Mouse (Mus musculus) 3134 (cell line): ENCODE measurements around the gene Snx10.
"Not testable (repeated sequence)": the region's sequence is repeated elsewhere in the genome, so short reads cannot be mapped to it uniquely, and the experiment has no call there.

Experiments used
- DNase-seq: peaks from one replicate; pipeline ENCODE4 v3.0.0-alpha.2; 2011; ENCODE audit warnings: low spot score; ENCODE audit not compliant: insufficient read length; ENCODE audit errors: extremely low read depth

Snx10 gene

GRCm38 (mm10) chr6:51523807-51524320 lies at the start of gene Snx10:
Snx10 (plus strand) TSS chr6:51523901.
- peak; percentile 73 for DNase-seq

GRCm38 (mm10) chr6:51479136-51479731 lies 44.5 kb upstream of the Snx10 start:
- no peak for DNase-seq

DNA sequence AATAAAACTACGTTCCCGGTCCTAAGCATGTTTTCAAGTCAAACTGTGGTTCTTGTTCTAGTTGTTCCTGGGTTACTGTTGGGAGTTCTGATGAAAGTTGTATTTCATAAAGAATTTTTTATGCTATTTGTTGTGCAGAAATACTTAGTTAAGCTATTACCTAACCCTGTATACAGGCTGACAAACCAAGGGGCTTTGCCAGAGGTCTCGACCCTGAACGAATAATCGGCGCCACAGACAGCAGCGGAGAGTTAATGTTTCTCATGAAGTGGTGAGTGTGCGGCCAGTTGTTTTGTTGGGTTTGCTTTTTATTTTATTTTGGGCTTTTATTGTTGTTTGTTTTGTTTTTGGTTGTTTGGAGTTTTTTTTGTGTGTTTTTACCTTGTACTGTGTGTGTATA lies 42.2 kb upstream of the Snx10 start:
- no peak for DNase-seq

DNA sequence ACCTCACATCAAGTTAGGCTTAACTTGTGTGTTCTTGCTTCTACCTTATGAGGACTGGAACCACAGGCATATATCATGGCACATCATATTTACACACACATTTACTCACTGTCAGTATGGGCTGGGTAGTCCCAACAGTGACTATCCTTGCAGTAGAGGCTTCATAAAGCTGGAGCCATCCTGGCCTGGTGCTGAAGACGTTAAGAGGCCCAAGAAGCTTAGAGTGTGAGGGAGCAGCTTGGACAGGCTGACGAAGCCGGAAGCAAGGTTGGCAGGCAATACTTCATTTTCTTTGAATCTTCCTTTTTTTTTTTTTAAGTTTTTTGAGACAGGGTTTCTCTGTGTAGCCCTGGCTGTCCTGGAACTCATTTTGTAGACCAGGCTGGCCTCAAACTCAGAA lies 39.8 kb upstream of the Snx10 start:
- DNase-seq, result no peak

DNA sequence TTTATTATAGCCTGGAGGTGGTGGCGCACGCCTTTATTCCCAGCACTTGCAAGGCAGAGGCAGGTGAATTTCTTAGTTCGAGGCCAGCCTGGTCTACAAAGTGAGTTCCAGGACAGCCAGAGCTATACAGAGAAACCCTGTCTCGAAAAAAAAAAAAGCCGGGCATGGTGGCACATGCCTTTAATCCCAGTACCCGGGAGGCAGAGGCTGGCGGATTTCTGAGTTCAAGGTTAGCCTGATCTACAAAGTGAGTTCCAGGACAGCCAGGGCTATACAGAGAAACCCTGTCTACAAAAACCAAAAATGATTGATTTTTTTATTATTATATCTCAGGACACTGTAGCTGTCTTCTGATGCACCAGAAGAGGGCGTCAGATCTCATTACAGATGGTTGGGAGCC lies 39.1 kb upstream of the Snx10 start:
- not testable (repeated sequence) for DNase-seq

GRCm38 (mm10) chr6:51485646-51486045 lies 38.1 kb upstream of the Snx10 start:
- no peak for DNase-seq

DNA sequence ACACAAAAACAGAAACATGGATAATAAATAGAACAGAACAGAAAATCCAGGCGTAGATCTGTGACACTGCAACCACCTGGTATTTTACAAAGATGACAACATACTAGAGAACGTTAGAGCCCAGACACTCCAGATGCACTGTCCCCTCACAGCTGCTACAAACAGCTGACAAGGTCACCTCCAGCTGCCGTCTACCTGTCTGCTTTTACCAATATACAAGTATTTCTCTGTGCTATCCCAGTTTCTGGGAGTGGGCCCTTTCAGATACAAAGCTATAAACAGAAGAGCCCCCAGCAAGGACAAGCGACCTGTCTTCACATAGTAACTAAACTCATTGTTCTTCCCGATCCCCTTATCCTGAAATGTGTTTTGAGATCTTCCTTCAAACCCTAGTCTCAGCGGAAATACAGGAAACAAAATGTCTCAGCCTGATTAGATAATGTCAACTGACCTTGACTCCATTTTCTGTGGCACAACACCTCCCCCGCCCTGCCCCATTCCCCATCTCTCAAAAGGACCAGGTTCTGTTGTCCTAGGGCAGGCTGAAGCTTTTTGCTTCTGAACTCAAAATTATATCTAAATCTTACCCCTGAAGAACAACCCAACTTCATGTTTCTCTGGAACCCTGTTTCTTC lies 37.5 kb upstream of the Snx10 start:
- no peak for DNase-seq

DNA sequence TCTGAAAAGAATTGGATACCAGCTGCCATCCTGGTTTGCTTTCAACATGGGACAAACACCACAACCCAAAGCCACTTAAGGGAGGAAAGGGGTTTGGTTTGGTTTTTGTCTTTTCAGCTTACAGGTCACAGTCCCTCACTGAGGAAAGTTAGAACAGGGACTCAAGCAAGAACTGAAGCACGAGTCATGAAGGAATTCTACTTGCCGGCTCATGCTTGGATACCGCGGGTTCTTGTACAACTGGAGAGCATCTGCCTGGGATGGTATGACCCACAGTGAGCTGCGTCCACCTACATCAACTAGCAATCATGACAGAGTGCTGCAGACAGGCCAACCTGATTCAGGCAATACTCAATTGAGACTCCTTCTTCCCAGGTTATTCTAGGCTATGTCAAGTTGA lies 37.0 kb upstream of the Snx10 start:
- no peak for DNase-seq

DNA sequence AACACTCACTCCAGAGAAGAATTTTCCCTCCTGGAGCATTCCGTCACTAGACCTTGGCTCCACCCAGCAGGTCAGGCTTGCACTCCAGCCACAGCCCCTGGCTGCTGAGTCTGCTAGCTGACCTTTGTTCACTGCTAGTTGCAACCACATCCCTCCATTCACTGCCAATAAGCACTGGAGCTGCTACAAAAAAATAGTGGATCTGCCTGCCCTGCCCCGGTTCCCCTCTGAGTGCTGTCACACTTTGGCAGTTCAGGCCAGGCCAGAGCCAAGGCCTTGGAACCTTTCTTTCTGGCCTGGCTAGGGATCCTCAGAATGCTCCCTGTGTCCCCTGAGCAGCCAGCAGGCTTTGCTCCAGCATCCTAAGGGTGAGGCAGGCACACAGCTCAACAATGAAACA lies 33.9 kb upstream of the Snx10 start:
- peak; percentile 60 for DNase-seq

GRCm38 (mm10) chr6:51497321-51498111 lies 26.2 kb upstream of the Snx10 start:
- DNase-seq, result no peak

DNA sequence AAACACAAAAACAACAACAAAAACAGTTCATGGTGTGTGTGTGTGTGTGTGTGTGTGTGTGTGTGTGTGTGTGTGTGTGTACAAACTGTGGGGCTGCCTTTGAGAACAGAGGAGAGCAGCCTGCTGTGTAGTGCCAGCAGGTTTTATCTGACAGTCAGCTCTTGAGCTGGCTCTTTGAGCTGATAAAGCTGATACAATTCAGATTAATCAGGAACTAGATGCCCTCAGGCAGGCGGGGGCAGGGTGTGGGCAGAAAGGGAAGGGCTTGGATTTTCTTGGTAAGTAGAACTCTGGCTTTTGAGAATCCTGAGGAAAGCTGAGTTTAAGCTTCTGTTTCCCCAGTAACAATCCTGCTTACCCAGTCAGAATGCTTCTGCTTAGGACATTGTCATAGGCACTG lies 18.0 kb upstream of the Snx10 start:
- DNase-seq, result no peak

- no peak for DNase-seq
These were observed 16.1 kb upstream of the Snx10 start for GRCm38 (mm10) chr6:51507556-51507955.

- no peak for DNase-seq
These were observed 14.7 kb upstream of the Snx10 start for GRCm38 (mm10) chr6:51508750-51509648.

DNA sequence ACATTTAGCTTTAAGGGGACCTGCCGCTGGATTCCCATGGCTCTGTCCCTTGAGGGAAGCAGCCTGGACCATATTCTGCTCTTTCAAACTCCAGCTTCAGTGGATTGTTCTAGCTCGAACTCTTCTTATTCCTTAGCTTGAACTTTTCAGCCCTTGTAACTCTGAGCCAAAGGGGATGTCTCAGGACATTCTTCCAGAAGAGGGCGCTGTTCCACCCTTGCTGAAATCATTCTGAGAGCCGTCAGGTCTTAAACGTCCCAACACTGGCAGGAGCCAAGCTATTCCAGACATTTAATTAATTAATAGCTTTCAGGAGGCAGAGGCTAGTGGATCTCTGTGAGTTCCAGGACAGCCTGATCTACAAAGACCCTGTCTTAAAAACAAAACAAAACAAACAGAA lies 13.6 kb upstream of the Snx10 start:
- DNase-seq, result no peak

DNA sequence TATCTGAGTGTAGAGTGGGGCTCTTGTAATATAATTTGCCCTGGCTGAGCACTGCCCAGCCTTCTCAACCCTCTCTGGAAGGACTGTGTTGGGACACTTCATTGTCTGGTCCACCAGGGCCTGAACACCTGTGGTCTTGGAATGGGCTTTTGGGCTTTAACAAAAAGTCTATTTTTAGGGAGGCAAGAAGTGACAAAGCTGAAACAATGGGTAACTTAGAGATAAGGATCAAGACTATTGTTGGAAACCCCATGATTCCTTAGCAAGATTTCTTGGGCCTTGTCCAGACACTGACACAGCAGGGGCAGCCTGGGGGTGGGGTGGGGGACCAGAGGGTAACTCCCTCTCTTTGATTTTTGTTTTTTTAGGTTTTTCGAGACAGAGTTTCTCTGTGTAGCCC lies 12.8 kb upstream of the Snx10 start:
- DNase-seq, result peak; percentile 39

DNA sequence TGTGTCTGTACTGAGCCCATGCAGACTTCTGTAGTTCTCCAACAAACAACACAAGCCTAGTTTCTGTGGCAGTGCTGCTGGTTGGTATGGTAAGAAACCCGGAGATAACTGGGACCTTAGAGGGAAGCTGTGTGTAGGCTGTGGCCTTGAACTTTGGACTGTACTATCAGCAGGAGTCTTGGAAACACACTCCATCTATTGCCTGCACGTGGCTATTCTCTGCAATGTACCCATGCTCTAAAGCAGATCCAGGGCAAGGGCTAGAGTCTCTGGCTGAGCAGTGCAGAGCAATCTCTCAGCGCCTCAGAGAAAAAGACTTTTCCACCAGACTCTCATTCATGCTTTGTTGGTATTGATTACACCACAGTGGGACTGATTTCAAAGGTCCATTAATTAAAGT lies 10.0 kb upstream of the Snx10 start:
- no peak for DNase-seq

GRCm38 (mm10) chr6:51514860-51515259 lies 8.8 kb upstream of the Snx10 start:
- DNase-seq, result no peak

DNA sequence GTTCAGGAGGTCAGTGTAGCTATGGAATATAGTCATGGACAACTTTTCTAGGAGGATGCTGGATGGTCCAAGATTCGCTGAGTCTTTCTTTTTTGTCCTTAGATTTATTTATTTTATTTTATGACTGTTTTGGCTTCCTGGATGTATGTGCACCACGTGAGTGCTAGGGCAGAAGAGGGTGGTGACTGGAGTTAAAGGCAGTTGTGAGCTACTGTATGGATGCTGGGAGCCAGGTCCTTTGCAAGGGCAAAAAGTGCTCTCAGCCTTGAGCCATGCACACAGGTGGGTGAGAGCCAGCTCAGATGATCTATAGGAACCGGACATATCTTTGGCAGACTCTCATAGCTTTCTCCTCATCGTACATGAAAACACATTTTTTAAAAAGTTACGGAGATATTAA lies 391 bp upstream of the Snx10 start:
- DNase-seq, result no peak

DNA sequence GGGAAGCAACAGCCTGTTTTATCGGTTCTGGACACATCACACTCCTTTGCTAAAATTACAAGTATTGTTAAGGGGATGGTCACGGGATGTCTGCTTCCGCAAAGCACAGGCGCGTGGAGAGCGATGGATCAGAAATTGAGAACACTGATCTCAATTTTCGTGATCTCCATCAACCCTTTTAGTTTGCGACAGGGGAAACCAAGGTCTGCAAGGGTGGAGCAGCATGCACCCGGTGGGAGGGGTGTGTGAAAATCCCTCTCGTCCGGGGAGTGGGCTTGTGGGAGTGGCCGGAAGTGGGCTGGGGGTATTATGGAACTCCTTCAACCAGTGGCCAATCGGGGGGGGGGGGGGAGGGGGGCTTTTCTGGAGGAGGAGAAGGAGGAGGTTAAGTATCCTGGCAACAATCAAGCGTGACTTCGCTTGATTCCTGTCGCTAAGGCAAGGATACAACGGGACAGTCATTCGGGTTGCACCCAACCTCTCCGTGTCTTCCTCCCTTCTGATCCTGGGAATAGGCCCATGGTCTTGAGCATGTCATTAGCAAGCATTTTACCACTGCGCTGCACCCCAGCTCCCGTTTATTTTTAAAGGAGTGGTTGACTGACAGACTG lies 725 bp downstream of the Snx10 start:
- DNase-seq, result peak; percentile 44

DNA sequence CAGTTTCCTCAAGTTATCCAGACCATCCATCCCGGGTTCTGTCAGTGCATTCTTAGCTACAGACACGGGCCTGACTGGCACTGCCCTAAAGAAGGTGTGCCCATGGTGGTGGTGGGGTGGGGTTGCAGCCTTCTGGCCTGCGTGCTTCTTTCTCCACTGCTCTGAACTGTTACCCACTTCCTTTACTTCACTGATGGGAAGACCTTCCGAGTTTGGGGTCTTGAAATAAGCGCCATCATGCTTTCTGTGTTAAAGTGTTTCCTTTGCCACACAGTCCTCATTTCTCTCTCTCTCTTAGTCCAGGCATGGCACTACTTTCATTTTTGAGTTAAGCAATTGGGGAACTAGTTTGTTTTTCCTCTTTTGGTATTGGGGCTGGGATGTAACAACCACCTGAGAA lies 1.3 kb downstream of the Snx10 start:
- peak; percentile 21 for DNase-seq
